Mouse (Mus musculus) forebrain, embryonic 12.5 days (tissue): ENCODE measurements around the gene Fut9. TPM values are rescaled to one million over a fixed set of nuclear protein-coding genes. Genes with fewer than 3 reads are reported as not detected.

Source experiments
- ATAC-seq: fragments of 200-750 bp; cut with Nextera tagmentation; 2 replicates; pipeline ENCODE4 v1.8.0; 2017; ENCODE audit warnings: moderate TSS enrichment; ENCODE audit not compliant: low FRiP score
- H3K27ac ChIP-seq: fragments of 300-500 bp; sonication (generic); 2 replicates; pipeline ENCODE4 v1.5.1; 2016; ENCODE audit warnings: mild to moderate bottlenecking
- H3K27me3 ChIP-seq: fragments of 300-500 bp; sonication (generic); 2 replicates; pipeline ENCODE4 v1.6.1; 2016; ENCODE audit warnings: mild to moderate bottlenecking
- H3K36me3 ChIP-seq: fragments of 300-500 bp; sonication (generic); replicated peaks from 2 replicates; pipeline ENCODE4 v1.6.1; 2016; ENCODE audit warnings: mild to moderate bottlenecking
- H3K4me1 ChIP-seq: fragments of 300-500 bp; sonication (generic); 2 replicates; pipeline ENCODE4 v1.6.1; 2016
- H3K4me2 ChIP-seq: fragments of 300-500 bp; sonication (generic); 2 replicates; pipeline ENCODE4 v1.6.1; 2016; ENCODE audit warnings: mild to moderate bottlenecking, moderate library complexity
- H3K4me3 ChIP-seq: fragments of 300-500 bp; sonication (generic); replicated peaks from 2 replicates; pipeline ENCODE4 v1.5.1; 2016; ENCODE audit warnings: mild to moderate bottlenecking
- H3K9ac ChIP-seq: fragments of 300-500 bp; sonication (generic); 2 replicates; pipeline ENCODE4 v1.6.1; 2016; ENCODE audit warnings: mild to moderate bottlenecking
- H3K9me3 ChIP-seq: fragments of 300-500 bp; sonication (generic); 2 replicates; pipeline ENCODE4 v1.6.1; 2016
- WGBS: fragments of 180-500 bp; shearing (Covaris S2); methylation state at CpG from one replicate; pipeline ENCODE4 v1.1.7; 2016; 5-methylcytosine and 5-hydroxymethylcytosine counted together
- polyA plus RNA-seq: library from polyadenylated mRNA; unstranded; fragments of >200 nt; fragmentation: Nextera tagmentation; extraction: Ambion mirVana; gene quantifications from 2 replicates; pipeline ENCODE4 v1.2.1, GENCODE M21; 2016

The Fut9 gene
- polyA plus RNA-seq, 1 experiment from 2014 or later: 13.7 TPM

DNA sequence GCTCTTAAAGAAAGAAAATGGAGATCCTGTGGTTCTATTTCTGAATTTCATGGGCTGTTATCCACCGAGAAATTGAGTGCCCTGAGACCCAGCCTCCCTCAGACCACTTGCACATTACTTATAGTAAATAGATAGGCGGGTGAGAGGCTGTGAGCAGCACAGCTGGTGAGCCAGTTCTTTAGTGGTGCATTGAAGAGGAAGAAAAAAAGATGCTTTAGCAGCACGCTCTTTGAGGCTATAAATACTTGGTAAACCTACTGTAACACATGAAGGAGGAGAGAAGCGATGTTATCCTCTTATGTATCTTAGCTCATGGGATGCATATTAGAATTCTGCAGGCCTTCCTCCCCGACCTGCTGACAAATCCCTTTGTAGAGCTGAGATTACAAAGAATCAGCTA lies 58.5 kb downstream of the Fut9 start:
- Histone ChIP-seq H3K27me3 (no peaks in the 10 kb centered on the region), H3K9ac (no peak overlapping the region), H3K27ac (no peak overlapping the region), H3K9me3 (no peaks in the 10 kb centered on the region), H3K4me1 (no peaks in the 10 kb centered on the region; the same call in 1 of the 2 replicates), H3K4me2 (no peak overlapping the region), H3K36me3 (no peaks in the 10 kb centered on the region), H3K4me3 (no peak overlapping the region)
- no peak for ATAC-seq
- WGBS: 64% methylated on average over 5 of the region's 5 CpGs

- H3K4me2 ChIP-seq: no peak overlapping the region
- no peaks in the 10 kb centered on the region for H3K27me3 ChIP-seq
- H3K27ac ChIP-seq: no peak overlapping the region
- H3K4me1 ChIP-seq: no peaks in the 10 kb centered on the region; the same call in 1 of the 2 replicates
- H3K9me3 ChIP-seq: no peaks in the 10 kb centered on the region
- H3K36me3 ChIP-seq: no peaks in the 10 kb centered on the region
- no peak overlapping the region for H3K4me3 ChIP-seq
- no peak for ATAC-seq
- no peak overlapping the region for H3K9ac ChIP-seq
- WGBS: 90% methylated on average over 4 of the region's 4 CpGs
These were observed 61.3 kb downstream of the Fut9 start for GRCm38 (mm10) chr4:25738782-25739181.

DNA sequence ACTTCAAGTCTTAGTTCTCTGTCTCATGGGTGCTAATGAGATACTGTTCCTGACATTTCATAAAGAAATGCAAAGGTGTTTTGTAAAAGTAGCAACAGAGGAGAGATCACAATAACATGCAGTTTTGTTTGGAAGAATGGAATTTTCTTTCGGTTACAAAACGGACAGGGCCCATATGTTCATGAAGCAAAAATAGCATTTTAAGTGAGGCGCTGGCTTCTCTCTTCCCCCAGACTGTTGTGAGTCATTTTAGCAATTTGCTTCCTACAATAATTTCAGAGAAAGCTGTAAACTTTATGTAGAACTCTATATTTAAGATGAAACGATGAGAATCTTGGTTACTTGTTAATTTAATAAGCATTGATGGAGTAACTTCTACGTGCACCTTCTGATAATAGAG lies 78.5 kb downstream of the Fut9 start:
- WGBS: 91% methylated on average over 5 of the region's 5 CpGs
- no peaks in the 10 kb centered on the region for H3K36me3 ChIP-seq

DNA sequence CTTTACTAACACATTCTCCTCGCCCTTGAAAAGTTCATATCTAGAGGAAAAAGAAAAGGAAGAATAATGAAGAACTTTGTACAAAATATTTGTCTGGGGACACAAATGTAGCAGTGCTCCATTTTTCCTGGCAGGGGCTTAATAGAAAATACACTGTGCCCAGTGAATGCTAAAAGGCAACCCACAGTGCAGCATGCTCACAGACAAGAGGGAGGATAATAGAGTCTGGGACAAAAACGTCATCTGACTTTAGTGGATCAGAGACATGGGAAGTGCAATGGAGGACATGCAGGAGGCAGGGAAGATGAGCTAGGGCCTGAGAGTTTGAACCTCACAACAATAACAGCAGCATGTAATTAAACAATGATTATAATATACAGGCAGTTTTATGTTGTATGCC lies 86.1 kb downstream of the Fut9 start:
- no peak overlapping the region for H3K4me2 ChIP-seq
- H3K4me1 ChIP-seq: no peaks in the 10 kb centered on the region
- no peaks in the 10 kb centered on the region for H3K27me3 ChIP-seq
- H3K36me3 ChIP-seq: no peaks in the 10 kb centered on the region; the same call in 1 of the 2 replicates
- no peak for ATAC-seq
- 54% methylated on average over 2 of the region's 2 CpGs for WGBS
- 0 out of 2 replicates have a peak, but pooled peaks cover 5% of the 10 kb centered on the region for H3K9me3 ChIP-seq
- no peak overlapping the region for H3K4me3 ChIP-seq
- no peak overlapping the region for H3K27ac ChIP-seq
- H3K9ac ChIP-seq: no peak overlapping the region

More for the DNA sequence above, 78.5 kb downstream of the Fut9 start:
- Histone ChIP-seq H3K4me3 (no peak overlapping the region), H3K9ac (no peak overlapping the region), H3K9me3 (no peaks in the 10 kb centered on the region), H3K27me3 (no peaks in the 10 kb centered on the region), H3K4me2 (no peak overlapping the region), H3K27ac (no peak overlapping the region), H3K4me1 (no peaks in the 10 kb centered on the region)
- ATAC-seq: no peak

GRCm38 (mm10) chr4:25684976-25685375 lies 115.1 kb downstream of the Fut9 start:
- no peak overlapping the region for H3K4me2 ChIP-seq
- H3K4me1 ChIP-seq: no peaks in the 10 kb centered on the region
- WGBS: 88% methylated on average over 3 of the region's 3 CpGs
- H3K4me3 ChIP-seq: no peak overlapping the region
- H3K9ac ChIP-seq: no peak overlapping the region
- H3K36me3 ChIP-seq: no peaks in the 10 kb centered on the region
- ATAC-seq: no peak
- no peaks in the 10 kb centered on the region for H3K9me3 ChIP-seq
- H3K27ac ChIP-seq: no peak overlapping the region
- H3K27me3 ChIP-seq: no peaks in the 10 kb centered on the region

- Histone ChIP-seq H3K4me2 (no peak overlapping the region), H3K9ac (no peak overlapping the region), H3K9me3 (no peaks in the 10 kb centered on the region), H3K36me3 (no peaks in the 10 kb centered on the region), H3K4me1 (no peaks in the 10 kb centered on the region), H3K27me3 (no peaks in the 10 kb centered on the region), H3K4me3 (no peak overlapping the region), H3K27ac (no peak overlapping the region)
- WGBS: 92% methylated on average over 1 of the region's 1 CpGs
- ATAC-seq: no peak
These were observed 135.8 kb downstream of the Fut9 start for GRCm38 (mm10) chr4:25664196-25664595.

- Histone ChIP-seq H3K36me3 (no peaks in the 10 kb centered on the region), H3K27ac (no peak overlapping the region), H3K27me3 (no peaks in the 10 kb centered on the region), H3K9ac (no peak overlapping the region), H3K4me3 (no peak overlapping the region), H3K4me2 (no peak overlapping the region), H3K4me1 (no peaks in the 10 kb centered on the region), H3K9me3 (no peaks in the 10 kb centered on the region)
- 85% methylated on average over 3 of the region's 3 CpGs for WGBS
- ATAC-seq: no peak
These were observed 138.8 kb downstream of the Fut9 start for GRCm38 (mm10) chr4:25661204-25661727.

GRCm38 (mm10) chr4:25658792-25659191 lies 141.3 kb downstream of the Fut9 start:
- Histone ChIP-seq H3K27ac (no peak overlapping the region), H3K4me1 (no peaks in the 10 kb centered on the region), H3K4me3 (no peak overlapping the region), H3K4me2 (no peak overlapping the region), H3K27me3 (no peaks in the 10 kb centered on the region), H3K9me3 (no peaks in the 10 kb centered on the region), H3K9ac (no peak overlapping the region), H3K36me3 (no peaks in the 10 kb centered on the region)
- no peak for ATAC-seq
- 86% methylated on average over 3 of the region's 3 CpGs for WGBS

- Histone ChIP-seq H3K9me3 (no peaks in the 10 kb centered on the region), H3K4me1 (no peaks in the 10 kb centered on the region), H3K9ac (no peak overlapping the region), H3K36me3 (no peaks in the 10 kb centered on the region), H3K4me3 (no peak overlapping the region), H3K4me2 (no peak overlapping the region), H3K27ac (no peak overlapping the region), H3K27me3 (no peaks in the 10 kb centered on the region)
- no peak for ATAC-seq
- WGBS: 81% methylated on average over 3 of the region's 3 CpGs
These were observed 148.1 kb downstream of the Fut9 start for GRCm38 (mm10) chr4:25651902-25652301.

- no peak overlapping the region for H3K9ac ChIP-seq
These were observed 151.9 kb downstream of the Fut9 start for GRCm38 (mm10) chr4:25648107-25648506.

GRCm38 (mm10) chr4:25647593-25647992 lies 152.5 kb downstream of the Fut9 start:
- no peak overlapping the region for H3K9ac ChIP-seq
- no peak overlapping the region for H3K4me3 ChIP-seq
- no peak overlapping the region for H3K4me2 ChIP-seq
- ATAC-seq: no peak
- H3K27ac ChIP-seq: no peak overlapping the region
- no peaks in the 10 kb centered on the region for H3K36me3 ChIP-seq
- 89% methylated on average over 1 of the region's 1 CpGs for WGBS
- H3K27me3 ChIP-seq: no peaks in the 10 kb centered on the region
- H3K4me1 ChIP-seq: no peaks in the 10 kb centered on the region
- H3K9me3 ChIP-seq: no peaks in the 10 kb centered on the region

More at GRCm38 (mm10) chr4:25648107-25648506, 151.9 kb downstream of the Fut9 start:
- Histone ChIP-seq H3K9me3 (no peaks in the 10 kb centered on the region), H3K36me3 (no peaks in the 10 kb centered on the region), H3K4me1 (no peaks in the 10 kb centered on the region), H3K27me3 (no peaks in the 10 kb centered on the region), H3K4me3 (no peak overlapping the region), H3K27ac (no peak overlapping the region), H3K4me2 (no peak overlapping the region)
- no peak for ATAC-seq
- 96% methylated on average over 2 of the region's 2 CpGs for WGBS

- ATAC-seq: no peak
- no peak overlapping the region for H3K9ac ChIP-seq
- H3K27ac ChIP-seq: no peak overlapping the region
- no peak overlapping the region for H3K4me2 ChIP-seq
- H3K27me3 ChIP-seq: no peaks in the 10 kb centered on the region
- no peaks in the 10 kb centered on the region for H3K9me3 ChIP-seq
- no peaks in the 10 kb centered on the region for H3K36me3 ChIP-seq
- 93% methylated on average over 2 of the region's 2 CpGs for WGBS
- H3K4me1 ChIP-seq: no peaks in the 10 kb centered on the region
- no peak overlapping the region for H3K4me3 ChIP-seq
These were observed 154.5 kb downstream of the Fut9 start for GRCm38 (mm10) chr4:25645580-25645979.

DNA sequence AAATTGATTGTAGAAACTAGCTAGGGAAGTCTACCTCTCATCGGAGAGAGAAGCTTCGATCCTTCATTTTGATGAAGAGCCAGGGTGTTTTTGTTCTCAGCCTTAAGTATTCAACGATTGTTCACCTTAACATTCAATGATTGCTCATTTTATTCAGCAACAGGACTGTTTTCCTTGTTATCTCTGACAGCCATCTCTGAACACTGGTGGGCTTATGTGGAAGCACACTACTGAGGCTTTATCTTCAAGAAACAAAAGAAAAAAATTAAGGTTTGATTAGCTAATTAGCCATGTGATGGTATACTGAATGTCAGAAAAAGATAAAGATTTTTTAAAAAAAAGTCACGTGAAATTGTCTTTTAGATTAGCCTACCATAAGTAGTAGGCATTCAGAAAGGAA lies 158.1 kb downstream of the Fut9 start:
- Histone ChIP-seq H3K36me3 (no peaks in the 10 kb centered on the region), H3K4me3 (no peak overlapping the region)
- 81% methylated on average over 4 of the region's 4 CpGs for WGBS

More for the DNA sequence above, 158.1 kb downstream of the Fut9 start:
- ATAC-seq: no peak
- no peaks in the 10 kb centered on the region for H3K4me1 ChIP-seq
- H3K9me3 ChIP-seq: no peaks in the 10 kb centered on the region
- H3K9ac ChIP-seq: no peak overlapping the region
- H3K27me3 ChIP-seq: no peaks in the 10 kb centered on the region
- H3K4me2 ChIP-seq: no peak overlapping the region
- H3K27ac ChIP-seq: no peak overlapping the region
